Mouse (Mus musculus) MEL (cell line): ENCODE measurements at regions not wholly inside any gene's neighbourhood (a gene's known extent, or its start where the extent isn't known, plus 50 kb on each side); places are given as distances from the start of the nearest gene placed in this dataset.

Source experiments
- GATA1 ChIP-seq: IDR thresholded peaks from 2 replicates; pipeline ENCODE4 v1.6.1; 2011; ENCODE audit warnings: low read depth, low read length, improper control_type of control experiment
- MAX ChIP-seq: IDR thresholded peaks from 2 replicates; pipeline ENCODE4 v1.6.1; 2011; ENCODE audit warnings: low read length, improper control_type of control experiment
- MXI1 ChIP-seq: IDR thresholded peaks from 2 replicates; pipeline ENCODE4 v1.6.1; 2011; ENCODE audit warnings: mild to moderate bottlenecking, low read depth, low read length, improper control_type of control experiment
- NELFE ChIP-seq: IDR thresholded peaks from 2 replicates; pipeline ENCODE4 v1.6.1; 2011; ENCODE audit warnings: low read depth, low read length, improper control_type of control experiment
- POLR2A ChIP-seq, 2 experiments: IDR thresholded peaks; 2 replicates each; pipeline ENCODE4 v1.6.1; 2011 to 2012; ENCODE audit warnings: low read length in 2 of 2, mild to moderate bottlenecking in 2 of 2, control low read depth in 1 of 2, improper control_type of control experiment in 1 of 2, low read depth in 1 of 2, moderate library complexity in 1 of 2; ENCODE audit not compliant: control insufficient read depth in 1 of 2, insufficient read depth in 1 of 2, poor library complexity in 1 of 2
- UBTF ChIP-seq: IDR thresholded peaks from 2 replicates; pipeline ENCODE4 v1.6.1; 2012; ENCODE audit warnings: low read depth, mild to moderate bottlenecking, inconsistent platforms, low read length, improper control_type of control experiment, moderate library complexity, borderline replicate concordance; ENCODE audit not compliant: insufficient read depth
- ZC3H11A ChIP-seq: IDR thresholded peaks from 2 replicates; pipeline ENCODE4 v1.6.1; 2012; ENCODE audit warnings: low read depth, mild to moderate bottlenecking, inconsistent platforms, low read length, improper control_type of control experiment
- ZNF384 ChIP-seq: IDR thresholded peaks from 2 replicates; pipeline ENCODE4 v1.6.1; 2012; ENCODE audit warnings: low read depth, mild to moderate bottlenecking, inconsistent platforms, low read length, improper control_type of control experiment

DNA sequence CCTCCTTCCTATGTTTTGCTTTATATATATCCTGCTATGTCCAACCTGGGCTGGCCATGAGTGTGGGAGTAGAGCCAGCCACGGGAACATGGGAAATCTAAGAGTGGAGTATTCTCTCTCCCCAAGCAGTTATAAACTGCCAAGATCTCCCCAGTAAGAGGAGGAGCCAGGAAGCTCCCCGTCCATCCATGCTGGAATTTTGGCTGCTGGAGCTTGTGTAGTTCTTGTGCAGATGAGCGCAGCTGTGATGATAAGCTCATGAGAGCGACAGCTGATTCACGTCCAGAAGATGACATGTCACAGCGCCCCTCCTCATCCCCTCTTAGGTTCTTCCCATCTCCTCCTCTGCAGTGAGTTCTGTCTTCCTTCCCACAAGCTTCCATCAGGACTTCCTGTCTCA, 99.4 kb upstream of the Arhgap28 start:
- TF ChIP-seq MAX: no peak
- TF ChIP-seq POLR2A (IDR thresholded peaks at IDR 0.05; ENCODE audit: control insufficient read depth in 1 of 2, insufficient read depth in 1 of 2, low read depth in 1 of 2, low read length in 2 of 2, poor library complexity in 1 of 2): no peak
- no peak for TF ChIP-seq ZC3H11A
- TF ChIP-seq MXI1: no peak
- no peak for TF ChIP-seq GATA1
- TF ChIP-seq UBTF: no peak
- TF ChIP-seq ZNF384: no peak
- TF ChIP-seq NELFE: no peak
